In the genomic region with DNA sequence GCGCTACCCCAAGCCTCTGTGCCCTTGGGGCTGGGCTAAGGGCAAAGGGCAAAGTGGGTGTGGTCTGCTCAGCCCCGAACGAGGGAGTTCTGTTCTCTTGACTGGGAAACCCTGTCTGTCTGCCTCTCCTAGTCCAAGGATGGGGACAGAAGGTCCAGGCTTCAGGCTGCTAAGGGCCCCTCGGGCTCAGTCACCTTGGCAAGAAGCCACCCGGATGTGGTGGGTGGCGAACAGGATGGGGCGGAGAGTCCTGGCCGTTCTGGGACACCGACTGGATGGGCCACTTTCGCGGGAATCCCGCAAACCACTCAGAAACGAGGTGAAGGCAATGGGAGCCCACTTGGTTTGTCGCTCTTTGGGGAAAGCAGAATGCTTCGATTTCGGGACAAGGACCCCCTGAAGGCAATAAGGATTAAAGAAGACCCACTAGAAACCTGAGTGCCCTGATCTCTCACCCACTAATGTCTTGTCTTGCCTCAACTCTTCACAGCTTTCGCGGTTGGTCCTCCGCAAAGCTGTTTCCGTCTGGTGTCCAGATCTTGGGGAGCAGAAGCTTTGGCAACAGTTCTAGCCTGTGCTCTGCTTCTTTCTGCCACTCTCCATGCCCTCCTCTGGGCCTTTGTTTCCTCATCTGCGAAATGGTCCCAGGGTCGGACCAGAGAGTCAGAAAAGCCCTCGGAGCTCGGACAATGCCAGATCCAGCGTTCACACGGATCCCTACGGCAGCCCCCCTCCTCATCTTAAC, we compare ENCODE assay signal across 8 mouse cellular contexts. TPM values are rescaled to one million over a fixed set of nuclear protein-coding genes. Genes with fewer than 3 reads are reported as not detected.
DNase-seq lines count a peak whose midpoint lies in the region; ATAC-seq and TF ChIP-seq lines count a peak whose summit lies in the region.

No protein-coding gene starts in this region.

- DNase-seq in right cerebral cortex, postnatal 10 days (ENCODE audit: low spot score in 2 of 2), result peak; percentile 70 to 73
- no peak for DNase-seq in right cerebral cortex, adult 2 months (ENCODE audit: low spot score in 2 of 2)
- peak; percentile 62 for DNase-seq in cerebellum, adult 9-10 months
- DNase-seq in gastrocnemius, adult 2 months, result peak; percentile 84
- peak; percentile 59 for DNase-seq in liver
- peak; percentile 75 to 79 for DNase-seq in urinary bladder, postnatal 4 days (ENCODE audit: low spot score in 2 of 2)

- WGBS in hindbrain, embryonic 13.5 days, result 1% methylated on average over 27 of the region's 27 CpGs
- WGBS in midbrain, embryonic 15.5 days, result 1% methylated on average over 27 of the region's 27 CpGs

- intact Hi-C loops in gastrocnemius, adult 2 months (cut with DNase I), result loop anchor here (2.0 to 5.0 kb wide), 3 partner anchors 60 to 229 kb away; no protein-coding TSS in a partner anchor

- ATAC-seq in hindbrain, embryonic 13.5 days (ENCODE audit: low FRiP score), result no peak
- ATAC-seq in midbrain, embryonic 15.5 days (replicated peaks), result no peak

- H3K4me1 ChIP-seq in hindbrain, embryonic 13.5 days (replicated peaks), result peaks cover 46% of the 10 kb centered on the region
- H3K4me1 ChIP-seq in midbrain, embryonic 15.5 days, result peaks cover 51% of the 10 kb centered on the region

- H3K27me3 ChIP-seq in hindbrain, embryonic 13.5 days, result 0 out of 2 replicates have a peak, but pooled peaks cover 9% of the 10 kb centered on the region
- H3K27me3 ChIP-seq in midbrain, embryonic 15.5 days (replicated peaks), result 0 out of 2 replicates have a peak, but pooled peaks cover 5% of the 10 kb centered on the region

- peak overlapping the region; percentile 71 for H3K4me3 ChIP-seq in gastrocnemius, adult 2 months
- H3K4me3 ChIP-seq in hindbrain, embryonic 13.5 days, result peak overlapping the region; percentile 97
- H3K4me3 ChIP-seq in midbrain, embryonic 15.5 days, result peak overlapping the region; percentile 98

- H3K36me3 ChIP-seq in hindbrain, embryonic 13.5 days, result no peaks in the 10 kb centered on the region
- H3K36me3 ChIP-seq in midbrain, embryonic 15.5 days (replicated peaks), result no peaks in the 10 kb centered on the region

- H3K9me3 ChIP-seq in hindbrain, embryonic 13.5 days, result no peaks in the 10 kb centered on the region
- no peaks in the 10 kb centered on the region for H3K9me3 ChIP-seq in midbrain, embryonic 15.5 days

- no peak for TF ChIP-seq CTCF in gastrocnemius, adult 2 months (IDR thresholded peaks at IDR 0.05)

- peak overlapping the region; percentile 99 for H3K9ac ChIP-seq in hindbrain, embryonic 13.5 days
- peak overlapping the region; percentile 96 for H3K9ac ChIP-seq in midbrain, embryonic 15.5 days

- peak overlapping the region; percentile 84 for H3K27ac ChIP-seq in gastrocnemius, adult 2 months
- H3K27ac ChIP-seq in hindbrain, embryonic 13.5 days, result peak overlapping the region; percentile 98
- peak overlapping the region; percentile 98 for H3K27ac ChIP-seq in midbrain, embryonic 15.5 days

- H3K4me2 ChIP-seq in hindbrain, embryonic 13.5 days, result peak overlapping the region; percentile 90
- peak overlapping the region; percentile 91 for H3K4me2 ChIP-seq in midbrain, embryonic 15.5 days

RNA-seq across cellular contexts. Expression of gene Nectin1, which starts 0.7 kb away (rescaled TPM):
- 1 to 10 TPM; 1.2 to 2.9 TPM for total RNA-seq in gastrocnemius, adult 2 months (2021)
- polyA plus RNA-seq in hindbrain, embryonic 13.5 days (2015; fragmentation: Nextera tagmentation; extraction: Ambion mirVana), result 13.6 and 13.8 TPM in 2 replicates
- polyA plus RNA-seq in midbrain, embryonic 15.5 days (2015; fragmentation: Nextera tagmentation; extraction: Ambion mirVana), result 14.7 and 15.9 TPM in 2 replicates

Comparison
In these comparisons a context has a peak if more than half of its experiments do, and no peak if none do; other contexts are left out.
1. DNase-seq: peak in right cerebral cortex, postnatal 10 days (2 of 2), cerebellum, adult 9-10 months (single experiment), gastrocnemius, adult 2 months (single experiment), liver (single experiment) and urinary bladder, postnatal 4 days (2 of 2); none in right cerebral cortex, adult 2 months (0 of 2).
2. Peak in every context shown above with its lines, with median percentiles within 50 percentile points of each other: H3K27ac ChIP-seq and H3K4me3 ChIP-seq.